Mouse (Mus musculus): Measurements from ENCODE around the gene Foxo3.

GRCm38 (mm10) chr10:42202561-42202960 lies 74.0 kb downstream of the Foxo3 start:
- TF ChIP-seq CTCF (IDR thresholded peaks at IDR 0.05; ENCODE audit: borderline replicate concordance, control insufficient read depth, extremely low read depth, insufficient read depth, low read length, poor library complexity) (no peak), POLR2A (IDR thresholded peaks at IDR 0.05; ENCODE audit: control insufficient read depth, extremely low read depth, insufficient read depth, low read length, poor library complexity) (no peak)
